Mouse (Mus musculus) lung, embryonic 14.5 days (tissue): Measurements from ENCODE around the gene Yif1b. TPM values are rescaled to one million over a fixed set of nuclear protein-coding genes. Genes with fewer than 3 reads are reported as not detected.
A peak's percentile ranks its signal among the peaks of the same experiment; 100 is the strongest.
"Not testable (repeated sequence)": the region's sequence is repeated elsewhere in the genome, so short reads cannot be mapped to it uniquely, and the experiment has no call there.

ENCODE experiments used
- ATAC-seq: fragments of 200-750 bp; cut with Nextera tagmentation; 2 replicates; pipeline ENCODE4 v1.8.0; 2017; ENCODE audit warnings: mild to moderate bottlenecking, moderate TSS enrichment, moderate library complexity; ENCODE audit not compliant: insufficient read depth
- DNase-seq: peaks from one replicate; pipeline ENCODE4 v3.0.0-alpha.2; 2015
- H3K27ac ChIP-seq: fragments of 300-500 bp; sonication (generic); 2 replicates; pipeline ENCODE4 v1.5.1; 2014; ENCODE audit warnings: low read depth, mild to moderate bottlenecking, moderate library complexity
- H3K27me3 ChIP-seq: fragments of 300-500 bp; sonication (generic); 2 replicates; pipeline ENCODE4 v1.6.1; 2014; ENCODE audit warnings: low read length, control low read depth; ENCODE audit not compliant: insufficient read depth
- H3K36me3 ChIP-seq: fragments of 300-500 bp; sonication (generic); 2 replicates; pipeline ENCODE4 v1.6.1; 2014; ENCODE audit warnings: control low read depth; ENCODE audit not compliant: insufficient read depth
- H3K4me1 ChIP-seq: fragments of 300-500 bp; sonication (generic); 2 replicates; pipeline ENCODE4 v1.6.1; 2014; ENCODE audit warnings: antibody characterized with exemption, control low read depth; ENCODE audit not compliant: insufficient read depth
- H3K4me2 ChIP-seq: fragments of 300-500 bp; sonication (generic); 2 replicates; pipeline ENCODE4 v1.6.1; 2014; ENCODE audit warnings: mild to moderate bottlenecking
- H3K4me3 ChIP-seq: fragments of 300-500 bp; sonication (generic); 2 replicates; pipeline ENCODE4 v1.5.1; 2014; ENCODE audit warnings: low read depth, low read length
- H3K9ac ChIP-seq: fragments of 300-500 bp; sonication (generic); 2 replicates; pipeline ENCODE4 v1.6.1; 2014
- H3K9me3 ChIP-seq: fragments of 300-500 bp; sonication (generic); 2 replicates; pipeline ENCODE4 v1.6.1; 2016; ENCODE audit warnings: low read depth, low read length, control low read depth
- CTCF ChIP-seq: IDR thresholded peaks from 2 replicates; pipeline ENCODE4 v1.5.1; 2016; ENCODE audit warnings: antibody characterized with exemption, low read depth
- WGBS: fragments of 180-500 bp; shearing (Covaris S2); extraction: QIAGEN DNeasy Blood & Tissue Kit; methylation state at CpG from one replicate; pipeline ENCODE4 v1.1.7; 2014; 5-methylcytosine and 5-hydroxymethylcytosine counted together
- polyA plus RNA-seq: library from polyadenylated mRNA; unstranded; fragments of >200 nt; fragmentation: Nextera tagmentation; extraction: Ambion mirVana; gene quantifications from 2 replicates; pipeline ENCODE4 v1.2.1, GENCODE M21; 2014

Yif1b gene
- polyA plus RNA-seq, result 121 and 123 TPM in 2 replicates

GRCm38 (mm10) chr7:29238019-29238967 lies at the start of gene Yif1b:
Gene Yif1b (plus strand): TSS chr7:29238329.
- Histone ChIP-seq H3K27ac (peak within 1 kb of the TSS; percentile 91), H3K9ac (peak within 1 kb of the TSS; percentile 74), H3K36me3 (no peaks in the 10 kb centered on the region), H3K4me1 (peaks cover 7% of the 10 kb centered on the region), H3K27me3 (no peaks in the 10 kb centered on the region), H3K4me2 (peak within 1 kb of the TSS; percentile 72), H3K9me3 (no peaks in the 10 kb centered on the region), H3K4me3 (peak within 1 kb of the TSS; percentile 69)
- peak; percentile 96 for ATAC-seq
- WGBS, result under 1% methylated on average over 60 of the region's 60 CpGs
- 0 out of 2 replicates have a peak, but pooled peaks have one; percentile 11 for TF ChIP-seq CTCF
- DNase-seq, result peak; percentile 100

GRCm38 (mm10) chr7:29194230-29194629 lies 43.9 kb upstream of the Yif1b start:
- 90% methylated on average over 1 of the region's 1 CpGs for WGBS
- H3K4me1 ChIP-seq, ATAC-seq, H3K9me3 ChIP-seq, H3K27ac ChIP-seq, H3K36me3 ChIP-seq, H3K4me2 ChIP-seq, H3K4me3 ChIP-seq, H3K27me3 ChIP-seq, DNase-seq, H3K9ac ChIP-seq: not testable (repeated sequence)

GRCm38 (mm10) chr7:29202577-29202976 lies 35.6 kb upstream of the Yif1b start:
- Histone ChIP-seq H3K36me3 (no peaks in the 10 kb centered on the region), H3K9ac (no peak overlapping the region), H3K27ac (no peak overlapping the region), H3K9me3 (no peaks in the 10 kb centered on the region), H3K4me2 (no peak overlapping the region), H3K4me1 (no peaks in the 10 kb centered on the region), H3K4me3 (no peak overlapping the region), H3K27me3 (no peaks in the 10 kb centered on the region)
- no peak for TF ChIP-seq CTCF
- no peak for DNase-seq
- WGBS, result 76% methylated on average over 6 of the region's 6 CpGs
- no peak for ATAC-seq

- Histone ChIP-seq H3K4me3 (peak overlapping the region; percentile 33), H3K4me2 (peak overlapping the region; percentile 62), H3K27ac (peak overlapping the region; percentile 80; the same call in 1 of the 2 replicates)
- 22% methylated on average over 12 of the region's 15 CpGs for WGBS
- H3K27me3 ChIP-seq, H3K36me3 ChIP-seq, H3K4me1 ChIP-seq, H3K9ac ChIP-seq, H3K9me3 ChIP-seq: not testable (repeated sequence)
- DNase-seq (peak; percentile 14), ATAC-seq (peak; percentile 11; the same call in 1 of the 2 replicates)
These were observed 27.1 kb upstream of the Yif1b start for GRCm38 (mm10) chr7:29211013-29211412.

GRCm38 (mm10) chr7:29211415-29212198 lies 26.5 kb upstream of the Yif1b start:
- H3K4me2 ChIP-seq, result peak overlapping the region; percentile 62
- no peak overlapping the region for H3K9ac ChIP-seq
- DNase-seq, result peak; percentile 94
- peak; percentile 85 for ATAC-seq
- H3K27ac ChIP-seq, result peak overlapping the region; percentile 80
- peaks cover 7% of the 10 kb centered on the region; the same call in 1 of the 2 replicates for H3K4me1 ChIP-seq
- TF ChIP-seq CTCF, result no peak
- WGBS, result 4% methylated on average over 34 of the region's 34 CpGs
- peaks cover 3% of the 10 kb centered on the region; the same call in 1 of the 2 replicates for H3K9me3 ChIP-seq
- peak overlapping the region; percentile 33 for H3K4me3 ChIP-seq
- no peaks in the 10 kb centered on the region for H3K36me3 ChIP-seq
- peaks cover 6% of the 10 kb centered on the region; the same call in 1 of the 2 replicates for H3K27me3 ChIP-seq

GRCm38 (mm10) chr7:29212199-29212765 lies 25.8 kb upstream of the Yif1b start:
- WGBS, result 15% methylated on average over 26 of the region's 26 CpGs
- DNase-seq (peak; percentile 46), ATAC-seq (no peak)
- Histone ChIP-seq H3K9me3 (peaks cover 3% of the 10 kb centered on the region; the same call in 1 of the 2 replicates), H3K9ac (no peak overlapping the region), H3K27me3 (peaks cover 6% of the 10 kb centered on the region; the same call in 1 of the 2 replicates), H3K27ac (no peak overlapping the region), H3K4me3 (peak overlapping the region; percentile 33), H3K4me1 (peaks cover 7% of the 10 kb centered on the region; the same call in 1 of the 2 replicates), H3K36me3 (no peaks in the 10 kb centered on the region), H3K4me2 (peak overlapping the region; percentile 62)
- TF ChIP-seq CTCF, result no peak

- not testable (repeated sequence) for H3K27me3 ChIP-seq, DNase-seq, H3K9ac ChIP-seq, H3K4me3 ChIP-seq, ATAC-seq, H3K36me3 ChIP-seq, H3K9me3 ChIP-seq, H3K4me1 ChIP-seq, H3K27ac ChIP-seq
- peak overlapping the region; percentile 62 for H3K4me2 ChIP-seq
- 16% methylated on average over 40 of the region's 40 CpGs for WGBS
These were observed 25.2 kb upstream of the Yif1b start for GRCm38 (mm10) chr7:29212775-29213560.
